Mouse (Mus musculus): ENCODE measurements at regions not wholly inside any gene's neighbourhood (a gene's known extent, or its start where the extent isn't known, plus 50 kb on each side); places are given as distances from the start of the nearest gene placed in this dataset.

DNA sequence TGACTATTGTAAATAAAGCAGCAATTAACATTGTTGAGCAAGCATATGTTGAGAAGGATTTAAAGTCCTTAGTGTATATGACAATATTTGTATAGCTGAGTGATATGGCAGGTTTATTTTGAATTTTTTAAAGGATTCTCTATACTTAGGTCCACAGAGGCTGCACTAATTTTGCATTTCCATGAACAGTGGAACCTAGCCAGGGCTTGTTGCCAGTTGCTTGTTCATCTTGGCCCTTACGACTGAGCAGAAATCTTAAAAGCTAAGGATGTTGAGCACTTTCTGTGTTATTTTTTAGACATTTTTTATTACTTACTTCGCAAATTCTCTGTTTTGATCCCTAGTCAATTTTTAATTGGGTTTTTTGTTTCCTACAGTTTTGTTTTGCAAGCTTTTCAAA, 417.8 kb downstream of the Cdh7 start:
- Histone ChIP-seq H3K27me3 (ENCODE audit: insufficient read depth, poor library complexity, severe bottlenecking) (no peaks in the 10 kb centered on the region), H3K4me3 (no peak overlapping the region), H3K4me1 (replicated peaks) (no peaks in the 10 kb centered on the region), H3K36me3 (no peaks in the 10 kb centered on the region), H3K27ac (no peak overlapping the region), H3K9me3 (no peaks in the 10 kb centered on the region)
- no peak for DNase-seq (ENCODE audit: low spot score)
- WGBS, result 89% methylated on average over 2 of the region's 2 CpGs

- Histone ChIP-seq H3K36me3 (no peaks in the 10 kb centered on the region), H3K4me1 (replicated peaks) (peaks cover 14% of the 10 kb centered on the region; the same call in 1 of the 2 replicates), H3K27ac (0 out of 2 replicates have a peak overlapping the region, but pooled peaks have one; percentile 67), H3K9me3 (no peaks in the 10 kb centered on the region), H3K4me3 (no peak overlapping the region), H3K27me3 (ENCODE audit: insufficient read depth, poor library complexity, severe bottlenecking) (no peaks in the 10 kb centered on the region)
- DNase-seq (ENCODE audit: low spot score), result no peak
- 21% methylated on average over 3 of the region's 3 CpGs for WGBS
Measured at GRCm38 (mm10) chr1:110447742-110448312, 465.6 kb downstream of the Cdh7 start.

- Histone ChIP-seq H3K4me1 (replicated peaks) (no peaks in the 10 kb centered on the region), H3K4me3 (no peak overlapping the region), H3K27ac (no peak overlapping the region), H3K36me3 (no peaks in the 10 kb centered on the region), H3K27me3 (ENCODE audit: insufficient read depth, poor library complexity, severe bottlenecking) (no peaks in the 10 kb centered on the region), H3K9me3 (no peaks in the 10 kb centered on the region)
- no peak for DNase-seq (ENCODE audit: low spot score)
Measured at GRCm38 (mm10) chr1:110483476-110483875, 493.9 kb downstream of the Cdh19 start.

- Histone ChIP-seq H3K4me3 (no peak overlapping the region), H3K36me3 (no peaks in the 10 kb centered on the region), H3K27ac (no peak overlapping the region), H3K9me3 (no peaks in the 10 kb centered on the region), H3K27me3 (ENCODE audit: insufficient read depth, poor library complexity, severe bottlenecking) (no peaks in the 10 kb centered on the region), H3K4me1 (replicated peaks) (no peaks in the 10 kb centered on the region)
- 92% methylated on average over 1 of the region's 1 CpGs for WGBS
- no peak for DNase-seq (ENCODE audit: low spot score)
Measured at GRCm38 (mm10) chr1:110489372-110489771, 488.0 kb downstream of the Cdh19 start.

Measured in hindbrain, embryonic 10.5 days (tissue).